Mouse (Mus musculus) lung, adult 10 weeks (tissue): Measurements from ENCODE around the gene 4930550C14Rik. TPM values are rescaled to one million over a fixed set of nuclear protein-coding genes. Genes with fewer than 3 reads are reported as not detected.

ENCODE experiments used
- polyA plus RNA-seq: library from polyadenylated mRNA; stranded (reverse); fragments of 350-450 nt; fragmentation: Illumina TruSeq; extraction: RNeasy Lipid Tissue Mini Kit (QIAGEN cat#74804); gene quantifications from one replicate; pipeline ENCODE4 v1.2.3, GENCODE M21; 2014; ENCODE audit warnings: low read depth, low replicate concordance; ENCODE audit not compliant: insufficient read depth

Gene 4930550C14Rik
- 1.8 TPM for polyA plus RNA-seq

GRCm38 (mm10) chr9:53402291-53402711 is at the start of gene 4930550C14Rik:
Gene 4930550C14Rik (plus strand): TSS chr9:53402325.

GRCm38 (mm10) chr9:53383951-53384866 is 17.9 kb upstream of the 4930550C14Rik start, which contains the start of gene Kdelc2:
Gene Kdelc2 (plus strand): TSS chr9:53384025.

Other genes with a start within 250 kb of the 4930550C14Rik start
- gene Ddx10, start 154.3 kb upstream of the 4930550C14Rik start, polyA plus RNA-seq = 9.1 TPM
- gene Exph5, start 100.7 kb upstream of the 4930550C14Rik start, polyA plus RNA-seq = 1.4 TPM
- gene Kdelc2, start 18.3 kb upstream of the 4930550C14Rik start, polyA plus RNA-seq = 17.2 TPM
- gene Atm, start 134.4 kb downstream of the 4930550C14Rik start, polyA plus RNA-seq = 1.4 TPM
- 2.8 TPM for gene Npat, start 134.7 kb downstream of the 4930550C14Rik start, polyA plus RNA-seq
- 67.8 TPM for gene Acat1, start 208.1 kb downstream of the 4930550C14Rik start, polyA plus RNA-seq